Mouse (Mus musculus): Measurements from ENCODE around the gene 1700013G24Rik. TPM values are rescaled to one million over a fixed set of nuclear protein-coding genes. Genes with fewer than 3 reads are reported as not detected.

Gene 1700013G24Rik
- polyA plus RNA-seq, 1 experiment from 2014 or later, result not detected

DNA sequence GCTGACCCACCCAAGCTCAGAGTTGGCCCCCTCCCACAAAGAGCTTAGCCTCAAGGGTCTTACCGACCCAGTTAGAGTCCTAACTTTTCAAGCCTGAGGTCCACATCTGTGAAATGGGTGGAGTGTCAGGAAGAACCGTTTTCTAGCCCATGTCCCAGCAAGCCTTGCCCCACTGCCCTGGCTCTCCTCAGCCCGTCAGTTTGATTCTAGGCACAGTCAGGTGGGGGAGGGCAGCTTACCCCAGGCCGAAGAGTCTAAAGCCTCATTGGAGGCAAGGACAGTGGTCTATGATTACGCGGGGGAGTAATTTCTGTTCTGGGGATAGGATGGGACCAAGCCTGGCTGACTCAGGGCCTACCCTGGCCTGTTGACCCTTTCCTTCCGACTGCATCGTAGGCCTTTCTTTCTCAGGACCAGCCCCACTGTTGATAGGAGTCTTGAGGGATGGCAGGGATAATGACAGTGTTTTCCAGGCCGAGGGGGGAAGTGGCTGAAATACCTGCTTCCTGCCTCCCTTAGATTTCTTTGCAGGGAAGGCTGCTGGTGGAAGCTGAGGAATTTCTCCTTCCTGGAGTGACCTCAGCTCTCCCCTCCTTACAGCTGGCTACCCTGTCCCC, 17.7 kb downstream of the 1700013G24Rik start:
- 44% methylated on average over 9 of the region's 9 CpGs for WGBS

GRCm38 (mm10) chr4:137471326-137471725, 18.2 kb downstream of the 1700013G24Rik start:
- Histone ChIP-seq H3K9ac (no peak overlapping the region), H3K27me3 (replicated peaks) (no peaks in the 10 kb centered on the region), H3K4me2 (peak overlapping the region; percentile 85), H3K4me3 (replicated peaks) (0 out of 2 replicates have a peak overlapping the region, but pooled peaks have one; percentile 78), H3K9me3 (no peaks in the 10 kb centered on the region), H3K27ac (peak overlapping the region; percentile 46), H3K4me1 (peaks cover 70% of the 10 kb centered on the region), H3K36me3 (no peaks in the 10 kb centered on the region)
- WGBS, result 55% methylated on average over 8 of the region's 8 CpGs
- ATAC-seq (ENCODE audit: insufficient read depth, low FRiP score, low read depth), result no peak

More for the DNA sequence above, 17.7 kb downstream of the 1700013G24Rik start:
- peak overlapping the region; percentile 83 for H3K27ac ChIP-seq
- H3K9me3 ChIP-seq, result no peaks in the 10 kb centered on the region
- H3K4me2 ChIP-seq, result peak overlapping the region; percentile 85
- ATAC-seq (ENCODE audit: insufficient read depth, low FRiP score, low read depth), result no peak
- no peak overlapping the region for H3K9ac ChIP-seq
- H3K4me1 ChIP-seq, result peaks cover 65% of the 10 kb centered on the region
- H3K27me3 ChIP-seq (replicated peaks), result no peaks in the 10 kb centered on the region
- H3K36me3 ChIP-seq, result no peaks in the 10 kb centered on the region
- peak overlapping the region; percentile 78 for H3K4me3 ChIP-seq (replicated peaks)

DNA sequence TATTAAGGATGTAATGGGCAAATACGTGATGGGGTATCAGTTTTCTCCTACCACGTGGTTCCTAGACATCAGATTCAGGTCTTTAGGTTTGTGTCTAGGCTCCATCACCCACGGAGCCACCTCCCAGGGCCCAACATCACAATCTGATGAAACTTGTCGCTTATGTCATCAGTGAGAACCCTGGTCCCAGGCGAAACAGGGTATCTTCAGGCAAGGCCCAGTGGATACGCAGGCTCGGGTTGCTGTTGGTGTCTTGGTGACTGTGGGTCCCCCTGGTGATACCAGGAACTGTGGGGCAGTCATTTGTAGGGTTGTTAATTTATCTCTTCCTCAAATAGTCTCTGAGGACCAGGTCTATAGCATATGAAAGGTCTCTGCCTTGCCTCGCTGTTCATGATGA, 20.2 kb downstream of the 1700013G24Rik start:
- Histone ChIP-seq H3K4me2 (peak overlapping the region; percentile 24; the same call in 1 of the 2 replicates), H3K9ac (no peak overlapping the region), H3K9me3 (no peaks in the 10 kb centered on the region), H3K36me3 (no peaks in the 10 kb centered on the region), H3K27ac (peak overlapping the region; percentile 46), H3K4me1 (peaks cover 83% of the 10 kb centered on the region), H3K4me3 (replicated peaks) (no peak overlapping the region), H3K27me3 (replicated peaks) (no peaks in the 10 kb centered on the region)
- no peak for ATAC-seq (ENCODE audit: insufficient read depth, low FRiP score, low read depth)
- 82% methylated on average over 8 of the region's 8 CpGs for WGBS

- H3K36me3 ChIP-seq, result no peaks in the 10 kb centered on the region
- H3K4me1 ChIP-seq, result peaks cover 88% of the 10 kb centered on the region
- 43% methylated on average over 18 of the region's 18 CpGs for WGBS
- H3K4me3 ChIP-seq (replicated peaks), result no peak overlapping the region
- H3K9me3 ChIP-seq, result no peaks in the 10 kb centered on the region
- no peaks in the 10 kb centered on the region for H3K27me3 ChIP-seq (replicated peaks)
- no peak overlapping the region; the same call in 1 of the 2 replicates for H3K9ac ChIP-seq
- H3K4me2 ChIP-seq, result peak overlapping the region; percentile 24
- ATAC-seq (ENCODE audit: insufficient read depth, low FRiP score, low read depth), result 0 out of 2 replicates have a peak, but pooled peaks have one; percentile 3
- H3K27ac ChIP-seq, result peak overlapping the region; percentile 46
Observed at GRCm38 (mm10) chr4:137473701-137474388, 20.8 kb downstream of the 1700013G24Rik start.

- no peak for ATAC-seq (ENCODE audit: insufficient read depth, low FRiP score, low read depth)
- no peaks in the 10 kb centered on the region for H3K9me3 ChIP-seq
- H3K36me3 ChIP-seq, result no peaks in the 10 kb centered on the region
- WGBS, result 84% methylated on average over 7 of the region's 7 CpGs
- H3K27me3 ChIP-seq (replicated peaks), result no peaks in the 10 kb centered on the region
- H3K4me1 ChIP-seq, result peaks cover 93% of the 10 kb centered on the region
- no peak overlapping the region for H3K27ac ChIP-seq
- no peak overlapping the region for H3K4me3 ChIP-seq (replicated peaks)
- no peak overlapping the region for H3K4me2 ChIP-seq
- H3K9ac ChIP-seq, result no peak overlapping the region
Observed at GRCm38 (mm10) chr4:137474694-137475093, 21.6 kb downstream of the 1700013G24Rik start.

- 73% methylated on average over 13 of the region's 13 CpGs for WGBS
- ATAC-seq (ENCODE audit: insufficient read depth, low FRiP score, low read depth), result no peak
- Histone ChIP-seq H3K36me3 (no peaks in the 10 kb centered on the region), H3K27ac (peak overlapping the region; percentile 87), H3K4me1 (peaks cover 91% of the 10 kb centered on the region), H3K9me3 (no peaks in the 10 kb centered on the region), H3K27me3 (replicated peaks) (no peaks in the 10 kb centered on the region), H3K4me2 (peak overlapping the region; percentile 46; the same call in 1 of the 2 replicates), H3K4me3 (replicated peaks) (no peak overlapping the region), H3K9ac (no peak overlapping the region)
Observed at GRCm38 (mm10) chr4:137475271-137476050, 22.4 kb downstream of the 1700013G24Rik start.

DNA sequence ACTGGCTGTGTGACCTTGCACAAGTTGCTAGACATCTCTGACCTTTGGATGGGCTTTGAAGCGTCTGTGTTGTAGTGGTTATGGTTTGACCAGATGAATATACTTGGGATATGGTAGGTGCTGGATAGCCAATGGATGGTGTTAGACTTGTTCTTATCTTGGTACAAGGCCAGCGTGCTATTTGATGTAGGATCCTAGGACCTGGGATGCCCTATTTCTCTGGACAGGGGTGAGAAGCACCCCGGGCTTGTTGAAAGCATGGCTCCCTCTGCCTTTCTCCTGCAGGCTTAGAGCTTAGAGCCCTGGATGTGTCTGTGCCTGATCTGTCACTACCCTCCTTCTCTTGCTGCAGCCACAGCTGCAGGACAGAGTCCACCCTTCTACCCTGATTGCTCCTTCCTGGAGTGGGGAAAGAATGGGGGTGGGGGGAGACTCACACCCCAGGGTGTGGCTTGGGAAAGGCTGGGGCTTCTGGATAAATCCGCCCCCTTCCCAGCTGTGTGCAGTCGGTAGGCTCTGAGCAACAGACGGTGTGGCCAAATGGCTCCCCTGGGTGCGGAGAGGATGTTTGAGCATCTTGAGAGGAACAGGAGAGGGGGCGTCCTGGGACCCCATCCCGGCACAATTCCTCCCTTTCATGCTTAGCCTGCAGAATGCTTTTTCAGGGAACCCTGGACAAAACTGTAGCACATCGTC, 23.1 kb downstream of the 1700013G24Rik start:
- Histone ChIP-seq H3K27me3 (replicated peaks) (no peaks in the 10 kb centered on the region), H3K9ac (no peak overlapping the region), H3K9me3 (no peaks in the 10 kb centered on the region), H3K27ac (peak overlapping the region; percentile 87), H3K36me3 (no peaks in the 10 kb centered on the region), H3K4me2 (peak overlapping the region; percentile 46), H3K4me1 (peaks cover 92% of the 10 kb centered on the region), H3K4me3 (replicated peaks) (peak overlapping the region; percentile 3)
- WGBS, result 19% methylated on average over 10 of the region's 10 CpGs
- ATAC-seq (ENCODE audit: insufficient read depth, low FRiP score, low read depth), result peak; percentile 40; the same call in 1 of the 2 replicates

GRCm38 (mm10) chr4:137476761-137477237, 23.7 kb downstream of the 1700013G24Rik start:
- no peaks in the 10 kb centered on the region for H3K27me3 ChIP-seq (replicated peaks)
- no peaks in the 10 kb centered on the region for H3K36me3 ChIP-seq
- no peaks in the 10 kb centered on the region for H3K9me3 ChIP-seq
- WGBS, result 8% methylated on average over 16 of the region's 17 CpGs
- H3K9ac ChIP-seq, result no peak overlapping the region
- H3K27ac ChIP-seq, result peak overlapping the region; percentile 87
- peak overlapping the region; percentile 3 for H3K4me3 ChIP-seq (replicated peaks)
- H3K4me2 ChIP-seq, result peak overlapping the region; percentile 46
- ATAC-seq (ENCODE audit: insufficient read depth, low FRiP score, low read depth), result no peak
- H3K4me1 ChIP-seq, result peaks cover 92% of the 10 kb centered on the region

DNA sequence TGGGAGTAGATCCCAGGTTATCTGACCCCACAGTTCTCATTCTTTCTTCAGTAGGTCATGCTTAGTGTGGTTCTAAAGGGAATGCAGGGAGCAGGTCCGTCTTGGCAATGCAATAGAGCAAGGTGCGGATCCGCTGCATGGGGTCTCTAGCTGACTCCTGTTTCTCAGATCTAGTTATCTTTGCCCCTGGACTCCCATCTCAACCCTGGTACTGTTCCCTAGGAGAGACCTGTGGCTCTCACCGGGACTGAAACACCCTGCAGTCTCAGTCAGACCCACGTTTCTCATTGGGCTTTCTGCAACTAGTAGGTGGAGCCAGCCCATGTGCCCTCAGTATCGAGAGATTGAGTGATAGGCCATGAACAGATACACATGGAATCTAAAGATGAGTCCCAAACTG, 24.5 kb downstream of the 1700013G24Rik start:
- Histone ChIP-seq H3K9me3 (no peaks in the 10 kb centered on the region), H3K4me3 (replicated peaks) (no peak overlapping the region), H3K4me2 (peak overlapping the region; percentile 46), H3K27ac (peak overlapping the region; percentile 87), H3K27me3 (replicated peaks) (no peaks in the 10 kb centered on the region), H3K4me1 (peaks cover 93% of the 10 kb centered on the region), H3K9ac (no peak overlapping the region), H3K36me3 (0 out of 2 replicates have a peak, but pooled peaks cover 3% of the 10 kb centered on the region)
- WGBS, result 55% methylated on average over 6 of the region's 6 CpGs
- no peak for ATAC-seq (ENCODE audit: insufficient read depth, low FRiP score, low read depth)

DNA sequence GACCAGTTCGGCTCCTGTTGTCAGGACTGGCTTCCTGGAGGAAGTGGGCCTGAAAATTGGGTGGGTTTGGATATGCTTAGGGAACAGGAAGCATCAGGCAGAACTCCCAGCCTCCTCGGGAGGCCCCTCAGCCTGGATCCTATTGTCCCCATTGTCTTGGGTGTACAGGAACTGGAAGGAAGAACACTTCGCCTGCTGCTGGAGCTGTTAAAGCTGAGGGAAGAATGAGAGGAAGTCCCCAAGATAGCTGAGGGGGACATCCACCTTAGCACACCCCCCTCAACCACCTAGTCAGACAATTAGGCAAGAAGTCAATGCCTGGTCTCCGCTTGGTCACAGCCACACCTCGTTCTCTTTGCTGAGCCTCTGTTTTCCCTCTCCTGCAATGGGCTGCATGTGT, 25.2 kb downstream of the 1700013G24Rik start:
- no peak overlapping the region for H3K4me3 ChIP-seq (replicated peaks)
- ATAC-seq (ENCODE audit: insufficient read depth, low FRiP score, low read depth), result no peak
- H3K36me3 ChIP-seq, result 0 out of 2 replicates have a peak, but pooled peaks cover 3% of the 10 kb centered on the region
- 55% methylated on average over 5 of the region's 5 CpGs for WGBS
- H3K27me3 ChIP-seq (replicated peaks), result no peaks in the 10 kb centered on the region
- H3K4me2 ChIP-seq, result no peak overlapping the region
- peaks cover 86% of the 10 kb centered on the region for H3K4me1 ChIP-seq
- no peaks in the 10 kb centered on the region for H3K9me3 ChIP-seq
- H3K9ac ChIP-seq, result no peak overlapping the region
- H3K27ac ChIP-seq, result peak overlapping the region; percentile 82; the same call in 1 of the 2 replicates

GRCm38 (mm10) chr4:137479757-137480156, 26.7 kb downstream of the 1700013G24Rik start:
- H3K9ac ChIP-seq, result no peak overlapping the region
- peaks cover 85% of the 10 kb centered on the region for H3K4me1 ChIP-seq
- WGBS, result 12% methylated on average over 6 of the region's 6 CpGs
- no peak overlapping the region for H3K4me3 ChIP-seq (replicated peaks)
- ATAC-seq (ENCODE audit: insufficient read depth, low FRiP score, low read depth), result peak; percentile 27
- no peaks in the 10 kb centered on the region for H3K27me3 ChIP-seq (replicated peaks)
- peak overlapping the region; percentile 82; the same call in 1 of the 2 replicates for H3K27ac ChIP-seq
- 0 out of 2 replicates have a peak, but pooled peaks cover 3% of the 10 kb centered on the region for H3K36me3 ChIP-seq
- peak overlapping the region; percentile 32; the same call in 1 of the 2 replicates for H3K4me2 ChIP-seq
- no peaks in the 10 kb centered on the region for H3K9me3 ChIP-seq

Data from stomach, embryonic 15.5 days (tissue).